Mouse (Mus musculus) adrenal gland, adult 18-20 months (tissue): ENCODE results near the gene Ddi2. TPM values are rescaled to one million over a fixed set of nuclear protein-coding genes. Genes with fewer than 3 reads are reported as not detected.
"Not testable (repeated sequence)": the region's sequence is repeated elsewhere in the genome, so short reads cannot be mapped to it uniquely, and the experiment has no call there.

Experiments
- DNase-seq, 2 experiments: peaks; one replicate each; pipeline ENCODE4 v3.0.0; 2021 to 2022; ENCODE audit warnings: low spot score in 2 of 2
- long read RNA-seq, 2 experiments: library from polyadenylated mRNA; stranded (forward); transcript quantifications; one replicate each; pipeline ENCODE4 v2.0.0; 2021
- total RNA-seq, 2 experiments: library from RNA; stranded (reverse); gene quantifications; 1 replicate in 1 of 2; 2 replicates in 1 of 2; pipeline ENCODE4 v1.2.3; 2021

The Ddi2 gene
- total RNA-seq = 10 to 100 TPM; 52.1 to 71.7 TPM
- long read RNA-seq, experiment 1, full-length matches to known transcripts = 25 of 30 reads
- long read RNA-seq, experiment 1, partial matches to known transcripts = 0 of 30 reads
- long read RNA-seq, experiment 1, other reads (novel, unspliced or antisense) = 5 of 30 reads
- long read RNA-seq, experiment 2, full-length matches to known transcripts = 18 of 34 reads
- long read RNA-seq, experiment 2, partial matches to known transcripts = 4 of 34 reads
- long read RNA-seq, experiment 2, other reads (novel, unspliced or antisense) = 12 of 34 reads

DNA sequence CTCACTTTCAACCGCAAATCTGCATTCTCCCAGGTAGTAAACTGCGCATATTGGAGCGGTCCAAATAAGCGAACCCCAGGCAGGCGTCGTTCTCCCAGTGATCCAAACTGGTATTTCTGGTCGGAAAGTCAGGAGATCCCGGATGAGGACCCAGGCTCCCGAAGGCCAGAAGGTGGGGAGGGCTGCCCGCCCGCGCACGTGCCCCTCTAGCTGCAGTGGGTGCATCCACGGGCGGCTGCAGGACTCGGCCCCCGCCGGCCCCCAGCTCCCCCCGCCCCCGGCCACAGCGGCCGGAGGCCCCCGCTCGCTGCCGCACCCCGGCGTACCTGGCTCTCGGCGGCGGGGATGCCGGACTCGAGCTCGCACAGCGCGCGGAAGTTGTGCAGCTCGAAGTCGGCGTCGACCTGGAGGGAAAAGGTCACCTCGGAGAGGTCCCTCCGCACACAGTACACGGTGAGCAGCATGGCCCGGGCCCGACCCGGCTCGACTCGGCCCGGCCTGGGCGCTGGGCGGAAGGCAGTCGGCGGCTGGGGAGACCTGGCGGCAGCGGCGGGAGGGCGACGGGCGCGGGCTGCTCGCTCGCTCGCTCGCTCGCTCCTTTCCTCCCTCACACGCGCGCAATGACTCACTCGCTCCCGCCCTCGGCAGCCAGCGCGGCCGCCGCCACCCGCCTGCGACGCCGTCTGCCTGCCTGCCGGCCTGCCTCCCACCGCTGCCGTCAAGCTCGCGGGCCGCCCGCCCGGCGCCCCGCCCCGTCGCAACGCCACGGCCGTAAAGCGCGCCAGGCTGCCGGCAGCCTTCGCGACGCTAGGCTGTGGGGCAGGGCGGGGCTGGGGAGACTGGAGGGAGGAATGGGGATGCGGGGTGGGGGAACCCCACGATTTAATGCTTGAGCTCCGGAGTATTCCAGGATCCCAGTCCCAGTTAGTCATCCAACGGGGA lies at the start of gene Ddi2:
TSS of gene Ddi2 (minus strand) at position 689 of the 942 bp plus-strand sequence.
- peak; percentile 91 to 93 for DNase-seq

DNA sequence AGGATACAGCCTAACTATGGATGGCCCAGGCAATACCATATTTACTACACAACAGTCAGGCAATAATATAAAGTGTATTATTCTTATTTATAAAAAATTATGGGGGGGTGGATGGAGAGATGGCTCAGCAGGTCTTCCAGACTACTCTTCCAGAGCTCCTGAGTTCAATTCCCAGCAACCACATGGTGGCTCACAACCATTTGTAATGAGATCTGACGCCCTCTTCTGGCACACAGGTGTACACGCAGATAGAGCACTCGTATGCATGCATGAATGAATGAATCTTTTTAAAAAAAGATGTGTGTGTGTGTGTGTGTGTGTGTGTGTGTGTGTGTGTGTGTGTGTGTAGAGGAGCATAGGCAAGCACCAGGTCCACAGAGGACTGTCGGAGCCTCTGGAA lies 49.8 kb upstream of the Ddi2 start:
- not testable (repeated sequence) for DNase-seq

DNA sequence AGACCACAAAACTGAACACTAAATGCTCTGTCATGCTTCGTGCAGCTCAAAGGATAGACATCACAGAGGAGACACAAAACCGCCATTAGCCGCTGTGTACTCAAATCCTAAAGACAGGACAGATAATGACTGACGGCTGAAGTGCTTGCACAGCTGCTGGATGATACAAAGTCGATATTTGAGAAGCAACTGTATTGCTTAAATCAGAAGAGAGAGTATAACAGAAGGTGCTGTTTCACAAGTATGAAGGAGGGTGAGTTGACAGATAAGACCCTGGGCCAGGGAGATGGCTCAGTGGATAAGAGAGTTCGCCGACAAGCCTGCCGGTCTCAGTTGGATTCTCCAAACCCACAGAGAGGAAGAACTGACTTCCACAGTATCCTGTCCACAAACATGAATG lies 48.6 kb upstream of the Ddi2 start:
- DNase-seq = no peak

DNA sequence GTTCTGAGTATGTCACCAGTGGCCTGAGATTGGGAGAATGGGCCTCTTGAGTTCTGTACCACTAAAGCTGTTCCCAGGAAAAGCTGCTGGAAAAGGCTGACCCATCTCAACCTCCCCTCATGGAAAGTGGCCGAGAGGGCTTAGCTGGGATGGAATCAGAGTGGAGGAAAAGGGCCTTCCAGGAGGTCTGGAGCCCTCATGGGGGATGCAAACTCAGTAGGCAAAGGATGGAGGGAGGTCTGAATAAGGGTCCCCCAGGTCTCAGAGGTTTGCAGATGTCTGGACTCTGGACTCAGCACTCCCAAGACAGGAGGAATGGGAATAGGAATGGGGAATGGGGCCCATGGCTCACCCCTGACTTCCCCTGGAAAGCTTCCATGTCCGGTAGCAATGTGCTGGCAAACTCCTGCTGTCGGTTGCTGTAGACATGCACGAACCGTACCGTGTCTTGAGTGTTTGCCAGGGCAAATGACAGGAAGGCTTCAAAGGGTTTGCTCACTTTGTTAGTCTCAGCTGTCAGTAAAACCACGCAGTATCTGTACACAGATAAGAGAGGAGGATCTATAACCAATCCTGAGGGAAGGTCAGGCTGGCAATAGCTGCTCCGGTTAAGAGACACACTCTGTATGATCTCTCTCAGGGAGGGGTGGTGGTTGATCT lies 46.4 kb upstream of the Ddi2 start:
- DNase-seq = no peak

DNA sequence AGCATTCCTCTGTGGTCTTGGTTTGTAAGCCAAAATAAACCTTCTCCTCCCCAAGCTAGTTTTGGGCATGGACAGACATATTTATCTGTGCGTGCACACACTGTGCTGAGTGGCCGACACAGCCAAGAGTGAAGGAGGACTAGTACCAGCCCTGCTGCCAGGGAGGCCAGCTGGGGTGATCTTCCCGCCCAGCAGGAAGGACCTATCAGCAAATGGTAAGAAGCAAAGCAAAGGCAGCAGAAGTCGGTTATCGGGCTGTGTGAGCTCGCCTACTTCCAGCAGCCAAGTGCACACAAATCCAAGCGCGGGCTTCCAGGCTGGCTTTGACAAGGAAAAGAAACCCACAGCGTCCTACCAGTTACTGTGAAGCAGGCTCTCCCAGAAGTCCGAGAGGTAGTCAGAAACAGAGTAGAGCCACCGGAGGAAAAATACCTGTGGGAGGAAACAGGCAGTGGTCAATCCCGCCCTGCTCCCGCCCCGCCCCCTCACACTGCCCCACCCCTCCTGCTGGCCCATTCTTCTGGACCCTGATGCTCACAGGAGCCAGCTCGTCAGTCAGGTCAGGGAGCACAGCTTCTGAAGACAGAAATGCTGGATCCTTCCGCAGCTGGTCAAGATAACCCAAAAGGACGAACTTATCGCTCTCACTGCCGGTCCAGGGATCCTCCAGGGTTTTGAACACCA lies 44.3 kb upstream of the Ddi2 start:
- no peak for DNase-seq

DNA sequence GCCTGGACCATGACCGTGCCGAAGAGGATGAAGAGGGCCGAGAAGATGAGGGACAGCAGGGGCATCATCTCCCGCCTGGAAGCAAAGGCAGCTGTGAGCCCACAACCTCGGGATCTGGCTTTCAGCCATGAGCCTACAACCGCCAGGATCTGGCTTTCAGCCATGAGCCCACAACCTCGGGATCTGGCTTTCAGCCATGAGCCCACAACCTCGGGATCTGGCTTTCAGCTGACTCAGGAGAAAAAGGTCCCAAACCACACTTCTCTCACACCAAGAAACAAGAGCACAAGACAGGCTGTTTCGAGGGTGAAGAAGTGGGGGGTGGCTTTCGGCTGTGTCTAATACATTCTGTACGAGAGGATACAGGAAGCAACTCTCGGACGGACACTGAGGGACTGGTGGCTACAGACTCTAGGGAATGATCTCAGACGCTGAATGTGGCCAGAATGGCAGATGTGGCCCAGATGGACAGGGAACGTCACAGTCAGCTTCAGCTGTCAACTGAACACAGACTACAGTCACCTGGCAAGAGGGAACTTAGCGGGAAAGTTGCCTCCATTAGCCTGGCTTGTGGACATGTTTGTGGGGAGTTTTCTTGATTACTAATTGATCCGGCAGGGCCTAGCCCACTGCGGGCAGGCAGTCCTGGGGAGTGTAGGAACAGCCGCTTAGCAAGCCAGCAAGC lies 43.6 kb upstream of the Ddi2 start:
- DNase-seq = no peak

DNA sequence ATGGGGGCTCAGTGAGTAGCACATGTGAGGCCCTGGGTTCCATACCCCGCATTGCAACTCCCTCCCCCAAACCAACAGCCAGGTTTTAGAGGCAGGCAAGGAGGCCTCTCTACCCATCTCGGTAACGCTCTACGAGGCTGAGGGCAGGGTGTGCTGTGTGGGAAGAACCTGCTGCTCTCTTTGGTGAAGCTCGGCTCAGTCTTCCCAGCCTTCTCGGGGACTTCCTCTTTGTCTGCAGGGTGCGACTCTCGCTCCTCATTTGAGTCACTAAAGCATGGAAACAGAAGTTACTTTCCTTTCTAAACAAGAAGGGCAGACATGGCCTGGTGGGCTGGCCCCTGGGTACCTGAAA lies 43.1 kb upstream of the Ddi2 start:
- no peak for DNase-seq

DNA sequence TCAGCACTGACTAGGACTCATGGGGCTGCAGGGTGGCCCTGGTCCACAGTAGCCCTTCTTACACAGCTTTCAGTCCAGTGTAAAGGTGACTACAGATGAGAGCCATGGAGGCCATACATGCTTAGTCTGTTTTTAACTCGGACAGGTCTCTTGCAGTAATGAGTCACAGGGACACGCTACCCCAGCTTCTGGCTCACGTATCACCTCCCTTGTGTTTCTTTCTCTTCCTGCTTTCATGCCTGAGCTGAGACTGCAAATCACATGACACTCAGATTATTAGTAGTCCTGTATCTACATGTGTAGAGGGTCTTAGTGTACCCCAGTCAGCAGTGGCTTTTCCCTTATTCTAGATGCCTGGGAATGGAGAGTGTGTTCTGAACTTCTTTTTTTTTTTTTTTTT lies 41.8 kb upstream of the Ddi2 start:
- DNase-seq = no peak

DNA sequence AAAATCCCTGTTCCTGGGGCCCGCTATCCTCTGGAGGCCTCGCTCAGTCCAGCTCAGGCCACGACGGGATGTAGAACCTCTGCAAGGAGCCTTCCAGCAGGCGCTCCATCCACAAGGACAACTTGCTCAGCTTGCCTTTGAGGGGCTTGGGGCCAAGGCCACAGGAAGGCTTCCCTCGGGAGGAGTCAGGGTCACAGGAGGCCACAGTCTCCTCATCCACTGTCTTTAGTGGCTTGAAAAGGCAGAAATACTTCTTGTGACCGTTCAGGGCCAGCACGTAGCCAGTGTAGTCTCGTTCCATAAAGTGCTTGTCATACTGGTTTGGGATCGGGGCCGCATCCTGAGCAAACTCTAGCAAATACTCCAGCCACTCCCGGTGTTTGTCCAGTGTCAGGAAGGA lies 40.3 kb upstream of the Ddi2 start:
- DNase-seq = no peak

DNA sequence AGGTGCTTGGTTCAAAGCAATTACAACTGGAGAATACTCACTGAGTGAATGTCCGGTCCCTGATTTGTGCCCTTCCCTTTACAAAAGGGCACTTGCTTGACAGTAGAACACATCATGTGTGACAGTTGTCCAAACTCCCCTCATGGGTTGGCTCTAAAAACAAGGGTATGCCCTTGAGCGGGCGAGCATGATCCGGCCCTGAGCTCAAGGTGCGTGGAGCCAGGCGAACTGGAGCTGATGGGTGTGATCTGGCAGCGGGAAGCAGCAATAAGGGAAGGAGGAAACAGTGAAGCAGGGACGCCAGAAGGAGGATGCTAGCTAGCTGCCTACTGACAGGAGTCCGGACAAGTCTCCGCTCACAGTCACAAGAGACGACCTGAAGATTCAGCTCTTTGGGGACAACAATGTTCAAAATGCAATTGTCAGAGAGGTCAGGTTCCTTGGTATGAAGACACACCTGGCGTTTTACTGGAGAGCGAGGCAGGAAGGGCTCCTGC lies 38.9 kb upstream of the Ddi2 start:
- DNase-seq = no peak

DNA sequence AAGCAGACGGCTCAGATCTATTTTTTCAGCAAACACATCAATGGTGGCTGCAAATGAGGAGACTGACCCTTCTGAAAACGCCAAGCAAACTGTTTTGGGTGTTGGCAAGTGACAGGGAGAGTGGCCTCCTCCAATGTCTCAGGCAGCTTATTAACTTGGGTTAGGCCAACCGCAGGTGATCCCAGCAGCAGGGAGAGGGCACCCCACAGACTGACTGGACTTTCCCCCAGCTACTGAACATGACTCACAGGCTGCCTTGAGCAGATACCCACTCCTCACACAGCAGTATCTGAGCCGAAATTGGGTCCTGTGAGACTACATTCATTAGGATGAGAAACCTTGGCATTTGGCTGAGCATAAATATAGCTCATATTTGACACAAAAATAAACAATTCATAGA lies 37.7 kb upstream of the Ddi2 start:
- DNase-seq = no peak

DNA sequence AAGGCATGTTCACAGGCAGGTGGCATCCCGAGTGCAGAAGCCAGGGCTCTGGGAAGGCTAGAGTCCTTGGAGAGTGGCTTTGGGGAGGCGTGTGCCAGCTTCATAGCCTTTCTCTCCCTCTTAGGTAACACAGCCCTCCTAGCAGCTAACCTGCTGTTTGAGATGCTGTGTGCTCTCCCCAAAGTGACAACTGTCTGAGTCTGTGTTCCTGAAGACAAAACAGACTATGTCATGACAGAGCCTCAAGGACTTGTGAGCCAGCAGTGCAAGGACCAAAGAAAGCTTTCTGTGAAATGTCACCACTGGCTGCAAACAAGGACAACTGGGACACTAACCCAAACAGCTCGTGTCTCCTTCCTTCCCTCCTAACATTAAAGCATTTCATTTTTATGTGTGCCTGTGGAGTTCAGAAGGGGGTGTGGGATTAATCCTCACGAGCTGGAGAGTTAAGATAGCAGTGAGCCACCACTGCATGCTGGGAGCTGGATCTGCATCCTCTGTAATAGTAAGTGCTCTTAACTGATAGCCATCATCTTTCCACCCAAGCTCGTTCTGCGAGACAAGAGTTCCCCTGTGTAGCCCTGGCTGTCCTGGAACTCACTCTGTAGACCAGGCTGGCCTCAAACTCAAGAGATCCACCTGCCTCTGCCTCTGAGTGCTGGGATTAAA lies 35.8 kb upstream of the Ddi2 start:
- DNase-seq = no peak

DNA sequence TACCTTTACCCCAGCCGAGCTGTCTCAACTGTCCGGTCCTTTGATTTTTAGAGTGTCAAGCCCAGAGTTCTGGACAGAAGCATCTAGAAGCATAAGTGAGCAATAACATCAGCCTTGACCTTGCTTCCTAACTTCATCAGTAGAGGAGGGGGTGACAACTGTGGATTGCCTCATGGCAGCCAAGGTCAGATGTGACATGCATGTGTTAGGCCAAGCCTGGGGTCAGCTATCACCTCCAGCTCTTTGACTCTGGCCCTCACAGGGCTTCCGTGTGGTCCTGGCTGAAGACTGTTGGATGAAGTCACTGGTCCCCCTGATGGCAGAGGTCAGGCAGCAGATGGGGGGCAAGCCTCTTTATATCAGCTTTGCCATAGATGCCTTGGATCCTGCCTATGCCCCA lies 33.9 kb upstream of the Ddi2 start:
- no peak for DNase-seq

DNA sequence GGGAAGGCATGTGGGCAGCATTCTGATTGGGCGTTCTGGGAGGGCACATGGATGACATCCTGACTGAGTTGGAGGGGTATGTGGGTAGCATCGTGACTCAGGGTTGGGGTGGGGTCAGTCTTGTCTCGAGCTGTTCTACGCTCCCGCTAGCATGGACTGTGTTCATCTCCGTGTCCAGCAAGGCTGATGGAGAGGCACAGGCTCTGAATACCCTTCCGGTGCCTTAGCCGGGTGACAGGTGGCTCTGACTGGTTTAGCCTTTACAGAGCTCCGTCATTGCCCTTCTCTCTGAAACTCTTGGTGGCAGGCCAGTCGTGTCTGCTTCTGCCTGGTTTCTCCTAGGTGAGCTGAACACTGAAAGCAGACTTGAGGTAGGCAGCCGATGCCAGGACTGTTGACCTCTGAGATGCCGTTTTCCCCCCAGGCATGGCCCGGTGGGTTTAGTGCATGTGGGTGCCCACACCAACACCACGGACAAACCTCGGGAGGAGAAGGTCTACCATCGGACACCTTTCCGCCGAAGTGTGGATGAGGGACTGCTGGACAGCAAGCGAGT lies 32.2 kb upstream of the Ddi2 start:
- no peak for DNase-seq

DNA sequence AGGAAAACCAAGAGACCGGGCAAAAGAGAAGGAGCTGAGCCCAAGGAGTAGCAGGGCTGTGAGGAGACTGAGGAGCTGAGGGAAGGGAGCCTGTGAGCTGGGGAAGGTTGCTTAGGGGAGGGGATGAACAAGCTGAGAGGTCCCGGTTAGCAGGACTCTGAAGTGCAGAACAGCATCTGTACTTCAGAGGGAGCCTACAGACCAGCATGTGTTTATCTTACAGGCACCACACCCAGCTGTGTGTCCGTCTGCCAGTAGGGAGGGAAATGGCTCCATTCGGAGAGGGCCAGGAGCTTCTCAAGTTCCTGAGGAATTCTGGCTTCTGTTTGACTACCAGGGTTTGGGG lies 28.8 kb upstream of the Ddi2 start:
- no peak for DNase-seq

DNA sequence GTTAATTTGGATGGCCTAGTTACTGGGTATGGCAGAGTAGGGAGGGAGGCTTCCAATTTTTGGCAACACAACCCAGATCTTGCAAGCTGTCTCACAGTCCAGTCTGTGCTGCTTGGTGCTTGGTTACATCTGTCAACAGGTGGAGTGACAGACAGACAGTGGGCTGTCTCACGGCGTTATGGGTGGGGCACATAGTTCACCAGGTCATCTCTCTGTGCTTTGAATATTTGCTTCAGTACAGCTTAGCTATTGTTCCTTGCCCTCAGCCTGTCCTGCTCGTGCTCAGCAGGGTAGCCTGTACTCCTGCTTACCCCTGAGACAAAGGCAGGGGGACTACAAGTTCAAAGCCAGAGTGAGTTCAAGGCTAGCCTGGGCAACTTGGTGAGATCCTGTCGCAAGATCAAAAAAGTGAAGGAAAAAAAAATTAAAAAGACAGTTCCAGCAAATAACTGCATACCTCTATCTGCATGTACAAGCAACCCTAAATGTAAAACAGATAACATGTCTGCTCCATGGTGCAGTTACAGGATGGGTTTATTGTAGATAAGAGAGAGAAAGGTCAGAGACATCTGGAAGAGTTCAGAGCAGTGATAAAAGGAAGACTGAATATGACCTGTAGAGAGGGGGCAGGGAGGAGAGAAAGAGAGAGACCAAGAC lies 28.3 kb upstream of the Ddi2 start:
- no peak for DNase-seq

DNA sequence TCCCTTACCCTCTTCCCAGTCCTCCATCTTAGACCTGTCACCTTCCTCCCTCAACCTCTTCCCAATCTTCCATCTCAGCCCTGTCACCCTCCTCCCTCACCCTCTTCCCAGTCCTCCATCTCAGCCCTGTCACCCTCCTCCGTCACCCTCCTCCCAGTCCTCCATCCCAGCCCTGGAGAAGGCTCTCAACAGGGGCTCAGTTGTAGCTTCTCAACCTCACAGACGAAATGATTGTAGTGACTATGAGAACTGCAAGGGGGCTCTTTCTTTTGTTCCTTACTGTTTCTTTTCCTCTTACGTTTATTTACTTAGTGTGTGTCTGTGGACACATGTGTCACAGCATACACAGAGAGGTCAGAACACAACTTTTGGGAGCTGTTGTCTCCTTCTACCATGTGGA lies 27.6 kb upstream of the Ddi2 start:
- no peak for DNase-seq

DNA sequence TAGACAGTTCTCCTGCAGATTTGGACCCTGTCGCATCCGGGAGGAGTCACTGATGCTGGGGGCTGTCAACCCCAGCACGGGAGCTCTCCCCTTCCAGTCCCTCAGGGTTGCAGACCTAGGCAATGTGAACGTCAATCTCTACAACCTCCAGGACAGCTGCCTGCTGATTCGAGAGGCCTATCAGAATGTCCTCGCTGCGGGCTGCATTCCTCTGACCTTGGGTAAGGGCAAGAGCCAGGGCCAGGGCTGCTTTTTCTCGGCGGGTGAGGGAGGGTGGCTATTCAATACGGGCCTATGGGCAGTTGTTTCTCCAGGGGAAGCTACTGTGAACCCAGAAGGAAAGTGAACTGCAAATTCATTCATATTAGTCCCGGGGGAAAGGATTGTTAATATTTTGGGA lies 26.3 kb upstream of the Ddi2 start:
- peak in 1 of 2 experiments; percentile 53 for DNase-seq

DNA sequence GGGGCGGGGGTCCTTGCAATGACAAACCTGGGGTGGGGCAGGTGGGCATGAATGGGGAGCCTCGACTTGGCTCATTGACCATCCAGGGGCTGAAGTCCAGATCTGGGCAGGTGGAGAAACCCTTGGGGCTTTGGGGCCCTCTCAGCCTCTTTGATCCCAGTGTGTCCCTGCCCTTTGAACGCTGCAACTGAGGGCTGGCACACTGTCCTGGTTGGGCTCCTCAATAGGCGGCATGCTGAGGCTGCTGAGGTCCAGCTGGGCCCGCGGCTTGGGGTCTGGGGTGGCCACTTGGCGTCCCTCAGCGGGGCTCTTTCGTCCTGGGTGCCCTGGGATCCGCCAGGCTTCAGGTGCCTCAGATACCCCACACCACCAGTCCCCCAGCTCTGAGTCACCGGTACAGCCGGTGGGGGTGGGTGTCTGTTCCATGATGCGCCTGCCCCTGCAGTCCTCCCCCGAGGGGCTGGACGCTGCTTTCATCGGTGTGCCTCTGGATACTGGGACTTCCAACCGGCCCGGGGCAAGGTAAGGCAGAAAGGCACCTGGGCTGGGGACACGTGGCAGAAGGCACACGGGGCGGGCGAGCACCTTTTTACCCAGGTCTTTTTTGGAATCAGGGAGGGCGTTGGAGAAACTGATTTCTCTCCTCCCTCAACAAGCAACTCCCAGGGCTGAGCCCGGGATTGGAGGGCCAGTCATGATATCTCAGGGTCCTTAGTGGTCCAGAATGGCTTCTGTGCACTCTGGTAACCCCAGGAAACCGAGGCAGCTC lies 23.5 kb upstream of the Ddi2 start, which contains the start of gene Agmat:
TSS of gene Agmat (plus strand) at position 95 of the 769 bp plus-strand sequence.
- DNase-seq = no peak
